Mouse (Mus musculus) colon, adult 2 months (tissue): ENCODE measurements around the gene Urb1. TPM values are rescaled to one million over a fixed set of nuclear protein-coding genes. Genes with fewer than 3 reads are reported as not detected.

Experiments
- polyA plus RNA-seq: library from polyadenylated mRNA; depleted of rRNA; stranded (reverse); fragments of >200 nt; gene quantifications from 2 replicates; pipeline ENCODE4 v1.2.3, GENCODE M21; 2012; rRNA removed

Urb1 gene
- 3.4 and 3.8 TPM in 2 replicates for polyA plus RNA-seq

DNA sequence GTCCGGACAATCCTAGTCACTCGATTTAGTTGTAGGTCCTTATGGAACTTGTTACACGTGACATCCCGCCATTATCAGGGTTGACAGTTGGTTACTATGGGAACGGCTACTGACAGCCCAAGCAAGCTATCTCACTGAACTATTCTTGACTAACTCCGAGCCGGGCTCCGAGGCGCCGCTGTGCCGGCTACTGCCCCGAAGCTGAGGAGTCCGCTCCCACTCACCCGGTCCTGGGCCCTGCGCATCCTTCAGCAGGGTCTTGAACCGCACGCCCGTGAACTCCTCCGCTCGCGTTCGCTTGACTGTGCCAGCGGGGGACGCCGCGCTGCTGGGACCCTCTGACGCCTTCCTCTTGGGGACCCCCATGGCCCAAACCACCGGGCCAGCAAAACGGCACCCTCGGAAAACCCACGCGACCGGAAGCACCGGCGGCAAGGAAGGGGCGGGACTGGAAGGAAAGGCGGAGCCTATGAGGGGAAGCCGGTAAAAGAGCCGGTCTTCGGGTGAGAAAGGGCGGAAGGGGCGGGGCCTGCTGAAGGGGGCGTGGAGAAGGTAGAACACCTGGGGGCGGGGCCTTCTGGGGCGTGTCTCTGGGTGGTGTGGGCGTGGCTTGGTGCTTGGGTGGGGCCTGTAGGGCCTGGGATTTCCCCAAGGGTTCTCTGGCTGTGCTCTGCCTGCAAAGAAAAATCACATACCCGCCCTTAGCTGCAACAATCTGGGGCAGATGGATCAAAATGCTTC lies at the start of gene Urb1:
Gene Urb1 (minus strand): TSS at position 439 of the 741 bp plus-strand sequence.

DNA sequence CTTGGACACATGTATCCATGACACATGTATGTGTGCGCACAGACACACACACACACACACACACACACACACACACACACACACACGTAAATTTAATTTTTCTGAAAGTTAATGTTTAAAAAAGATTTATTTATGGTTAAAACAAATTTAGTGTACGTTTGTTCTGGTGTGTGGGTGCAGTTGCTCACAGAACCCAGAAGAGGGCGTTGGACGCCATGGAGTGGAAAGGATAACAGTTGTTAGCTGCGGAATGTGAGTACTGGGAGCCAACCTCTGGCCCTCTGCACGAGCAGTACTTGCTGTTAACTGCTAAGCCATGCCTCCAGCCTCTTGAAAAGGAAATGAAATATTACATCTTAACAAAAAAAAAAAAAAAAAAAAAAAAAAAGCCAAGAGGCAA lies 16.2 kb upstream of the Urb1 start, which contains the start of gene Eva1c:
Gene Eva1c (plus strand): TSS at position 263 of the 400 bp plus-strand sequence.

DNA sequence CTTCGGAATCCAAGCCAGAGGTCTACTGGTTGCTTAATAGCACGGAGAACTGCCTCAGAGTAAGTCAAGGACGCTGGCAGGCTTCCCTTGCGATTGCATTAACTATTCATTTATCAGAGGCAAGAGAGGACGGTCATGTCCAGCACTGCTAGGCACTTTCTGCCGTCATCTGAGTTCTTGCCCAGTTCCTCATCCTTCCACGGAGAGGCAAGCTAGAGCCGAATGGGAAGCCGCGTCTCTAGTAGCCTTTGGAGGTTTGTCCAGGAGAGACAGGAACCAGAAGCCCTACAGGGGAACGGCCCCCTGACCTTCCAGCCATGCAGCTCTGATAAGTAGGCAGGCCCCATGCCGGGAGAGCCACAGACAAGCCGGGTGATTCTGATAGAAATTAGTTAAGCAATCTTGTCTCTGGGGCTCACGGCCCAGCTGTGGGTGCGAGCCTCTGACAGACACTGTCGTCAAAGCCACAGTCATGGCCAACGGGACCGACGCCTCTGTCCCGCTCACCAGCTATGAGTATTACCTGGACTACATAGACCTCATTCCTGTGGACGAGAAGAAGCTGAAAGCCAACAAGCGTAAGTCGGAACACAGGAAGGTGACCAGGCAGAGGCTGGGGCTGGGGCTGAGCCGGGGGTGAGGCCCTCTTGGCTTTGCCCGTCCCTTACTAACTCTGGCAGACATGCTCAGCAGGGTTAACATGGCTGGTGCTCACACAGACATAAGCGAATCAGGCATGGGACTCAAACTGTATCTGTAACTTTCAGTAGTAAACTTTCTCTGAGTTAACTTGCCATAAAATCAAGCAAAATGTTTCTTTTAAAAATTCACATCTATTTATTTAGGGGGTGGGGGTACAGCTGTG lies 71.9 kb downstream of the Urb1 start, which contains the start of gene Mrap:
Gene Mrap (plus strand): TSS at position 116 of the 865 bp plus-strand sequence.

DNA sequence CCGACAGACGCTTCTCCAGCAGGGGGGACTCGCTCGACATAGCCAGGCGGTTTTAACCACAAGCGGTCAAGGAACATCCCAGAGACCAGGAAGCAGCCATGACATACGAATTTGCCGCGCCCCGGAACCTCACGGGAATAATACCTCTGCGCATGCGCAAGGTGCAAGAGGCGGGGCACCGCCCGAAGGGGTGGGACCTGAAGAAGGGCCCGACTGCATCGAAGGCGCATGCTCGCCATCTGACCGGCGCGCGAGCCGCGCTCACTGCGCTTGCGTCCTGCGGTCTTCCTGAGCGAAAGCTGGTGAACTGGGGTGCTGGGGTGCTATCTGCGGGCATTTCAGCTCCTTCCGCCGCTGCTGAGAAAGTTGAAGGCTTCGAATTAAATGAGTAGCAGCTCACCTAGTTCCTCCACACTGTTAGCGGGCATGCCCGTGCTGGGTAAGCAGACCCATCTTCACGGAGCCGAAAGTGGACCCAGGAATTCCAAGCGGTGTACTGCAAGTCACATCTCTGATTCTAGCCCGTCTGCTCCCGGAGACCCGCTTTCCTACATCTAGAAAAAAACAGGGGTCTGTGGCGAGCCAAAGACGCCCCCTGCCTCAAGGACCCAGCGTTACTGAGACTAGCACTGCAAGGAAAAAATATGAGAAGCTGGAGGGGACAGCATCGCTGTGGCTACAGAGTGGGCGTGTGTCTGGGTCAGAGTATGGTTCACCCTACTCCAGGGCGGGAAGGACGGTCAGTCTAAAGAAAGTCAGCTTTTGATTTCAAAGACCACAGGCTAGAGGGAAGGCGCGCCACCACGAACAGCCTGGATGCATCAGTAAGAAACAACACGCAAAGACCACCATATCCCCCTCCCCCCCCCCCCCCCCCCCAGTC lies 82.7 kb downstream of the Urb1 start, which contains the start of gene Mis18a:
Gene Mis18a (minus strand): TSS at position 172 of the 883 bp plus-strand sequence.

Other genes with a start within 250 kb of the Urb1 start
- gene Mis18a, start 83.0 kb downstream of the Urb1 start, polyA plus RNA-seq, result 14.3 and 14.4 TPM in 2 replicates
- 3.3 and 3.9 TPM in 2 replicates for gene Mrap, start 72.2 kb downstream of the Urb1 start, polyA plus RNA-seq
- gene Eva1c, start 16.3 kb upstream of the Urb1 start, polyA plus RNA-seq, result 1.3 and 1.8 TPM in 2 replicates
- gene Cfap298, start 124.7 kb upstream of the Urb1 start, polyA plus RNA-seq, result 35.0 and 42.7 TPM in 2 replicates
- gene Synj1, start 200.9 kb upstream of the Urb1 start, polyA plus RNA-seq, result 23.3 and 24.7 TPM in 2 replicates
- gene Paxbp1, start 234.1 kb upstream of the Urb1 start, polyA plus RNA-seq, result 10.7 and 12.9 TPM in 2 replicates